Mouse (Mus musculus) T-helper 2 cell (primary cell): ENCODE data around the gene Luc7l3.

Experiments
- in situ Hi-C: fragments of 300-600 bp; cut with MboI, MseI; formaldehyde crosslinking; loops from one replicate; pipeline ENCODE4 v1.15.1; 2025; ENCODE audit warnings: high pct_unique_total_duplicates

The Luc7l3 gene

DNA sequence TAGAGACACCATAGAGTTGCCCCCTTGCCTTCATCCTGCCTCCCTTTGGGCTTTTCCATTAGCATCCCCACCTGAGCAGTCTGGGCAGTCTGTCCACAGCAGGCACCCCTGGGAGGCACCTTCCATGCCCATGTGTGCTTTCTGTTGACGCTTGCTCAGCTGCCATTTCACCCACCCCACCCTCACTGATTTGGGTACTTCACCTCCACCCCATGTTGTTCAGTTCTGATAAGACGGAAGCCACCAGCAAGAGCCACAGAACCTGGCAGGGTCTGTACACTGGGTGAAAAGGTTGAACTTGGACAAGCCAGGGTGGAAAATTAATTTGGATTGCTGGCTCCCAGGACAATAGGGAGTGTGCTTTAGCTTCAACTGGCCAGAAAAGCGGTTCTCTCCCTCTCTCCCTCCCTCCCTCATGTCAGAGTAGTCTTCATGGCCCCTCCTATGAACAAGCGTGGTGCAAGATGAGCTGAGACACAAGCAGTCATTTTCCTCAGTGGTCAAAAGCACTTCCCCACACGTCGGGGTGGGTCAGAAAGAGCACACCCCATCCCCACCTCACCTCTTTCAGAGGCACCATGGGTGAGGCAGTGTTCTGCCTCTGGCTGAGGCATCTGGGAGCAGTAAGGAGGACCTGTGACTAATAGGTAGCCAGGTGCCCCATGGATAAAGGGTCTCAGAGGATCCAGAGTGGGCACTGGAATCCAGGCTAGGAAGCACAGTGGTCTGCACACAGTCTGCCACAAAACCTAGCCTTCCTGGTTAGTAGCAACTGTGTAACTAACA is 60.0 kb downstream of the Luc7l3 start:
- in situ Hi-C loops, result no loop called here

DNA sequence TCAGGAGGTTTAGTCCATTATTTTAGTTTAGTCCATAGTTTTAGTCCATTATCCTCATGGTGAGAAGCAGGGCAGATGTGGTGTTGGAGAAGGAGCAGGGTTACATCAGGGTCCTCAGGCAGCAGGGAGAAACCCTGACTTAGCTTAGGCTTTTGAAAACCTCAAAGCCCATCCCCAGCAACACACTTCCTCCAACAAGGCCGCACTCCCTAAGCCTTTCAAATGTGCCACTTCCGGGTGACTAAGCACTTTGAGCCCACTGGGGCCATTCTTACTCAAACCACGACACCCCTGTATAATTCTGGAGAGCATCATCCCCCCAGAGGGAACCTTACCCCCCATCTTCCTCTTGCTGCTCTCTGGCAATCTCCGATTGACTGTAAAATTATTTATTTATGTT is 62.0 kb downstream of the Luc7l3 start:
- in situ Hi-C loops, result no loop called here

DNA sequence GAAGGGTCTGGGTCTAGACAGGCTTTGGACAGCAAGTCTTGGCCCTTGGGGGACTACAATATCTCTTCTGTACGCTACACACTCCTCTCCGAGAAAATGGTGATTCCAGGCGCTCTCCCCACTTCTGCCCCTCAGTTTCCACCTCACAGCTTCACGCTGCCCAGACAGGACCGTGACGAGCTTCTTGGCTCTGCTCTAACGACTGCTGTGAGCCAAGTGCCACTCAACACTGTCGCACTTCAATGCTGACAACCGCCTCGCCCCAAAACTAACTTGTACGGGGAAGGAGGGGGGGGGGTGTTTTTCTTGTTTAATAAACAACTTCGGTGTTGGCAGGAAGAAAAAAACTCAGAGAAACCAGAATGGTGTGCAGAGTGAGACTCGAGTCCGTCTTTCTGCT is 63.8 kb downstream of the Luc7l3 start:
- in situ Hi-C loops, result no loop called here

DNA sequence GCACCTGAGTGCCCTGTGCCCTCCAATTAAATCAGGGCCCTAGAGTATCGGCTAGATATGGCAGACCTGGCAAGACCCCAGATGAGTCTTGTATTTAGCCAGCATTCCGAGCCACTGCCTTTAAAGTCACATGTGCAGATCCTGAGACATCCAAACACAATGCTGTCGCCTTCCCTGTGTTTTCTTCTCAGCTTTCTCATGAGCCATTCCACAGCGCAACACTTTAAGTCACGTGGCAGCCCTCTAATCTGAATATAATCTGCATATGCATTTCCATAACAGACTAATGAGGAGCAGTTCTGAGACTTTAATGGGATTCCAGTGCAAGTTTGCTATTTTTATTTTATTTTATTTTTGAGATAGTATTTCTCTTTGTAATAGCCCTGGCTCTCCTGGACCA is 66.1 kb downstream of the Luc7l3 start:
- in situ Hi-C loops, result no loop called here

DNA sequence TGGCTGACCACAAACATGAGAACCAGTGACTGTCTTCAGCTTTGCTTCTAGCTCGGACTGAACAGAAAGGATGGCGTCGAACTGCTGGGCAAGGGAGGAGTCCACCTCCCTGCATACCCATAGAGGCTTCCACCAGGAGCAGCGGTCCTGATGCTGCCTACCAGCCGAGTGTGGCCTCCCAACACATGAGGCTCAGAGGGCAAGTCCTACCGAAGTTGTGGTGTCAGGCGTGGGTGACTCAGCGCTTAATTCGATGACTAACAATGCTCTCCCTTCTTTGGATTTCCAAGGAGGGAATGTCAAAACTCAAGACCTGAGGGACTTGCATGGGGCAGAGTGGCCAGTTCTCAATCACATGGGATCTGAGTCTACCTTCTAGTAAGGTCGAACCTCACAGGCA is 68.1 kb downstream of the Luc7l3 start:
- in situ Hi-C loops, result no loop called here

DNA sequence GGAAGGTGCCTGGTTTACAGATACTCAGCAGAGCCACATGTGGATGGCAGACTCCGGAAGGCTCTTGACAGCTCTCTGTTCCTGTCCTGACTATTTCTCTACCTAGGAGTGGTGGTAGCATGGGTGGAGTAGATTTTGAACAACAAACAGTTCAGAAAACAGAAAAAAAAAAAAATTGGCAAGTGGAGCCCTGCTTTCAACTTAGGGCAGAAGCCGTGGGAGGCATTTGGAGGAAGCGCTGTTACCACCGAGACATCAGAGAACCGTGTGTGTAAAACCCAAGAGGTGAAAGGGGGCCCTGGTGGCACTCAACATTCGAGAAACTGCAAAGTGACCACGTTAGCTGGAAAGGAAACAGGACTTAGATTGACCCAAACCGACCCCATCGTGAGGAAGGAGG is 68.6 kb downstream of the Luc7l3 start:
- in situ Hi-C loops, result no loop called here

DNA sequence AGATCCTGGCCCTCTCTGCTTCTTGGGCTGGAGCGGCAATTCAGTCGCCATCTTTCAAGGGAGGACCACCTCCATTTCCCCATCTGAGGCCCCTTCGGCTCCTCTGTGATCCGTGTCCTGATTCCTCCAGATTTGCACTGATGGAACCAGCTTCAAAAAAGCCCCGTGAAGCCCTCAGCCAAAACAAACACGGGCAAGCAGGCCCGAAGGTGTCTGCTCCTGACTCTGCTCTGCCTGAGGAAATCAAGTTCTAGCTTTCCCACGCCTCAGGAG is 75.1 kb downstream of the Luc7l3 start:
- in situ Hi-C loops, result loop anchor here (10.0 kb wide), 1 partner anchor 248 kb away; the partner anchor contains the start of gene Epn3

DNA sequence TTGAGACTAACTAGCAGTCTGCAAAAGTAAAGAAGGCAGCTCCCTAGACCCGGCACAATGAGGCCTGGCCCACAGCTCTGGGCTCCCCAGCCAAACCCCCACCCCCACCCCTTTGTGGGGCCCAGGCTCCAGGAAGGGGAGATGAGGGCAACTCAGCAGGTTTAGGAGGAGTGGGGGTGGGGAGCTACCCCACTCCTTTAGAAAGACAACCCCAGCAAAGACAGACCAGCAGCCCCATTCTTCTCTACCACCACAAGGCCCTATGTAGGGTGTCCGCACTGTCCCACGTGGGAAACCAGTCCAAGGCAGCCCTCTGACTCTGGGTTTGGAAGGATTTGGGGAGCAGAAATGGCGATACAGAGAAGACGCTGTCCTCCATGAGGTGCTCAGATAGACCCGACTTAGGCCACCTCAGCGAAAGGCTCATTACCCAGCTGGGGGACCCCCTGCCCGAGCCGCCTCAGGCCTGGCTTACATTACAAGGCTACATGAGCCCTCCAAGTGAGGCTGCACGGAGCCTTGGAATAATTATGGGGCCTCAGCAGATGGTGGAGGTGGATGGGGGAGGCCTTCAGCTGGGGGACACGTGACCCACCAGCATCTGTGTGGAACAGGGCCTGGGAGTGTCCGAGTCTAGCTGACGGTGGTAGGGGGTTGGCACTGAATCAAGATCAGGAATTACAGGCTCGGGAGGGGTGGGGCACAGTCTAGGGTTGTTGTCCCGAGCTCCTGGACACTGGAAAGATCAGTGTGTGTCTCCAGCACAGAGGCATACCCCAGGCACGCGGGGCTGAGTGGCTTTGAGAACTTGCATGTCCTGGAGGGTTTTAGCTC is 75.6 kb downstream of the Luc7l3 start, which contains the start of gene Wfikkn2:
Gene Wfikkn2 (minus strand): TSS at position 51 of the 834 bp plus-strand sequence.
- in situ Hi-C loops, result loop anchor here (10.0 kb wide), 1 partner anchor 249 kb away; the partner anchor contains the start of gene Epn3

DNA sequence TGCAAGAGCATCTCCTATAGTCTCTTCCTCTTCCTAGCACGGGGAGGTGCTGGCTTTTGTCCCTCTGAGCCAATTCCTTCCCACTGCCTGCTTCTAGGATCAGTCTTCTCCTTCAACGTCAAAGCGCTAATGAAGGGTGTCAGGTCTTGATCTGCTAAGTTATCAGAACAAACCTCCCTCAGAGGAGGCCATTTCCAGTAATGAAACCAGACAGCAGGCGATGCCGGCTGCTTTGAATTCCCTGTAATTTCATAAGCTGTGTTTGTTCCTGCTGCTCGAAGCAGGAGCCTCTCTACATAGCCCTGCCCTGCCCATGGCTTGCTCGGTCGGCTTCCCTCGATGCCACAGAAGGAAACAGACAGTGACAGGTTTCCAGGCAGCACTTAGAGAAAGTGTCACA is 77.4 kb downstream of the Luc7l3 start:
- in situ Hi-C loops, result loop anchor here (10.0 kb wide), 1 partner anchor 250 kb away; the partner anchor contains the start of gene Epn3

DNA sequence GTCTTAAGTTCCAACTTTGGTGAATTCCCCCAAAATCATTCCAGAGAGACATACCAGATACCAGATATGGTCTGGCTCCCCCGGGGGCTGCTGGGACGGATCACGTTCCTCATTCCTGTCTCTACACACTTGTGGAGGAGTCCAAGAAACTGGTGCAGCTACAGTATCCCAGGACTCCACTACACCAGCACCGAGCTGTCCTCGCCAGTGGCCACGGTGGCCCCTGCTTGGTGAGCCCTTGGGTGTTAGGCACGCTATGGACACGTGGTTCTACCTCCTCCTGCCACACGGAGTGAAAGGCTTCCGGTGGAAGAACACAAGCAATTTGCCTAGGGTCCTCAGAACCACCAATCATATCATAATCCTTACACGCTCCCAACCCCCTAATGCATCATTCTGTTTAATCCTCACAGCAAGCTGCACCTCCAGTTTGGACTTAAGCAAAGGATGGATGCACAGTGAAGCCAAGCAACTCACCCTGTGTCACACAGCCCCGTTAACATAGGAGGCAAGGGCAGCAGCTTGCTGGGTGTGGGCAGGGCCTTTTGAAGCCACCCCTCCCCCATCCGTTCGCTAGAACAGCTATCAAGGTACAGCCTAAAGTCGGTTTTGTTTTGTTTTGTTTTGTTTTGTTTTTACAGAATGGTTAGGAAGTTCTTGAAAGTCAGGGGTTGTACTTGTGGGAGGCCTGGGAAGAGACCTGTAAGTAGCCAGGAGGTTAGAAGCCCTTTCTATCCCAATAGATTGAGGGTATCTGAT is 78.2 kb downstream of the Luc7l3 start:
- in situ Hi-C loops, result loop anchor here (10.0 kb wide), 1 partner anchor 251 kb away; the partner anchor contains the start of gene Epn3

DNA sequence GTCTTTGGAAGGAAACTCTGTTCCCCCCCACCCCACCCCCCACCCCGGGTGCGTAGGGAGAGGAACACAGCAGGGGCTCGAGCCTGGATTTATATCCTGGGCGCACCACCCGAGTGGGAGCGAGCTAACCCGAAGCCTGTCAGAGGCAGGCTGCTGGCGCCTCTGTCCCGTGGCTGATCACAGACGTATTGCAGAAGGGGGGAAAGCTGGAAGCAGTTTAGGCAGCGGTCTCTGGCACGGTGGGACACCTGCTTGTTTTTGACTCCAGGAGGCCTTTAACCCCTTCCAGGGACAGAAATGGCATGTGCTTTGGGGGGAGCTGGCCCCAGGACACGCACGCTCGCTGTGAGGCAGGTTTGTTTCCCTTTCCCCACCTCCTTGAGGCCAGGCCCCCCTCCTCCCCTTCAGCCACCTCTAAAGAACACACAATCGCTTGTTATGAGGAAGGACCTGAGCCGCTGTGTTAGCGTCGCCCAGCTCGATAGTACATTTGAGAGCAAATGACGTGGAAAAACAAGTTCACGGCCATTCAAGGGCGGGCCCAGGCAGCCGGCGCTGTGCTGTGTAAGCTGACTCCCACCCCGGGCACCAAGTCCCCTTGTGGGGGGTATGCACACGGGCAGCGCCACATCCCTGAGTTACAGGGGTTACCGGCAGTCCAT is 78.9 kb downstream of the Luc7l3 start:
- in situ Hi-C loops, result loop anchor here (10.0 kb wide), 1 partner anchor 252 kb away; the partner anchor contains the start of gene Epn3

DNA sequence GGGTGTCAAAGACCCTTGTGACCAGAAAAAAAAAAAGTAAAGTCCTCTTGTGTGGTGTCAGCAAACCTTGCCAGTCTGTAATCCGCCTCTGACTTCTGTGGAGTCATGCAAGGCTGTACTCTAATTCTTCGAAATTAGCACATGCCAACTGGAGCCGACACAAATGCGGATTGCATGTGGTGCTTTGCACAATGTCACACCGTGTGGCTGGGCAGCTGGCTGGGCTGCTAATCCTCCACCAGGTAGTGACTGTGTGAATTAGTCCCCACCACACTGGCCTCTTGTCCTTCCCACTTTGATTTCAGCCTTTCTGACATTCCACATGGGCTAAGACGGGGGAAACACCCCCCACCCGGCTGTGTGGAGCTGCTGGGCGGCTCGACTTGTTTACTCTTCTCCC is 82.1 kb downstream of the Luc7l3 start:
- in situ Hi-C loops, result loop anchor here (5.0 to 10.0 kb wide), 2 partner anchors 33 to 255 kb away; partner anchors contain the start of gene Epn3

DNA sequence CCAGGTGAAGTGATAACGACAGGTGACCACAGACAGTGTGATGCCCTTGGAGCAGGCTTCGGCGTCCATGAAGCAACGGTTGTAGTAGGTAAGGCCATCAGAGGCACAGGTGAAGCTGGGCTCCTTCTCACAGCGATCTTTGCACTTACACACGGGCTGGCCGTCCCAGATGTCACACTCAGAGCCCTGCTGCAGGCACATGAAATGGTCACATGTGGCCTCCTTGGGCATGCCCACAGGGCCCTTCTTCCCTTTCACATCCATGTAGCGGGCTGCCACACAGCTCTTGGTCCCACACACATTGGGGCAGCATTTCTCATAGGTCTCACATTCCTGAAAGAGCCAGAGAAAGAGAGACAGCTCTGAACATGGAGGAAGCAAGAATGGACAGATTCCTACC is 83.0 kb downstream of the Luc7l3 start:
- in situ Hi-C loops, result loop anchor here (5.0 kb wide), 1 partner anchor 34 kb away; no protein-coding TSS in a partner anchor
